Mouse (Mus musculus) kidney, embryonic 14.5 days (tissue): ENCODE measurements around the gene Chn2. TPM values are rescaled to one million over a fixed set of nuclear protein-coding genes. Genes with fewer than 3 reads are reported as not detected.

Source experiments
- ATAC-seq: fragments of 200-750 bp; cut with Nextera tagmentation; 2 replicates; pipeline ENCODE4 v1.8.0; 2017; ENCODE audit warnings: moderate number of reproducible peaks, mild to moderate bottlenecking, moderate TSS enrichment, moderate library complexity; ENCODE audit not compliant: low FRiP score, low TSS enrichment
- H3K27ac ChIP-seq: fragments of 300-500 bp; sonication (generic); 2 replicates; pipeline ENCODE4 v1.5.1; 2014; ENCODE audit warnings: low read depth, mild to moderate bottlenecking, low read length, moderate library complexity, mixed read lengths
- H3K27me3 ChIP-seq: fragments of 300-500 bp; sonication (generic); 2 replicates; pipeline ENCODE4 v1.6.1; 2014; ENCODE audit warnings: mild to moderate bottlenecking, low read length; ENCODE audit not compliant: control insufficient read depth, insufficient read depth
- H3K36me3 ChIP-seq: fragments of 300-500 bp; sonication (generic); 2 replicates; pipeline ENCODE4 v1.6.1; 2014; ENCODE audit warnings: low read length, mixed read lengths; ENCODE audit not compliant: control insufficient read depth, insufficient read depth
- H3K4me1 ChIP-seq: fragments of 300-500 bp; sonication (generic); 2 replicates; pipeline ENCODE4 v1.6.1; 2014; ENCODE audit warnings: low read length, mixed read lengths; ENCODE audit not compliant: control insufficient read depth, insufficient read depth
- H3K4me2 ChIP-seq: fragments of 300-500 bp; sonication (generic); replicated peaks from 2 replicates; pipeline ENCODE4 v1.6.1; 2014; ENCODE audit warnings: low read depth, mild to moderate bottlenecking, low read length
- H3K4me3 ChIP-seq: fragments of 300-500 bp; sonication (generic); 2 replicates; pipeline ENCODE4 v1.5.1; 2014; ENCODE audit warnings: mild to moderate bottlenecking, low read length
- H3K9ac ChIP-seq: fragments of 300-500 bp; sonication (generic); 2 replicates; pipeline ENCODE4 v1.6.1; 2014; ENCODE audit warnings: low read depth, mild to moderate bottlenecking, low read length, moderate library complexity
- H3K9me3 ChIP-seq: fragments of 300-500 bp; sonication (generic); 2 replicates; pipeline ENCODE4 v1.6.1; 2016; ENCODE audit warnings: low read length; ENCODE audit not compliant: control insufficient read depth
- WGBS: fragments of 180-500 bp; shearing (Covaris S2); extraction: QIAGEN DNeasy Blood & Tissue Kit; methylation state at CpG from one replicate; pipeline ENCODE4 v1.1.7; 2014; 5-methylcytosine and 5-hydroxymethylcytosine counted together
- polyA plus RNA-seq: library from polyadenylated mRNA; unstranded; fragments of >200 nt; fragmentation: Nextera tagmentation; extraction: Ambion mirVana; gene quantifications from 2 replicates; pipeline ENCODE4 v1.2.1, GENCODE M21; 2014

The Chn2 gene
- polyA plus RNA-seq, 1 experiment from 2014 or later, result 17.3 TPM

DNA sequence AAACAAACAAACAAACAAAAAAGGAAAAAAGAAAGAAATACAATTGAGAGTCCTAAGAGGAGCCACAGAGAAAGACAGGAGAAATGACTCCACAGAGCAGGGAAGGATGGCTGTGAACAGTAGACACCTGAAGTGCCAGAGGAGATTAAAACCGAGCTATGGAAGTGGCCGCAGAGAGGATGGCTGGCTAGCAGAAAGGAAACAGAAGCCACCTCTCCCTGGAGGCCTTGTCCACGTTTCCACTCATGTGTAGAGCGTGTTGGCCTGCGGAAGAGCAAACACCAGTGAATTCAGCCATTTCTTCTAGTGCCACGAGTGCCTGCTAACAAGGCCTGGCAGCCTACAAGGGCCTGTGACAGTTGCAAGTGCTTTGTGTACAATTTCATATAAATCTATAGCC is 75.1 kb downstream of the Chn2 start:
- 90% methylated on average over 6 of the region's 6 CpGs for WGBS
- Histone ChIP-seq H3K27me3 (no peaks in the 10 kb centered on the region), H3K9ac (no peak overlapping the region), H3K4me3 (no peak overlapping the region), H3K27ac (no peak overlapping the region), H3K9me3 (no peaks in the 10 kb centered on the region), H3K36me3 (no peaks in the 10 kb centered on the region), H3K4me1 (0 out of 2 replicates have a peak, but pooled peaks cover 5% of the 10 kb centered on the region), H3K4me2 (no peak overlapping the region)
- no peak for ATAC-seq

- no peak overlapping the region for H3K4me2 ChIP-seq
- no peak overlapping the region for H3K9ac ChIP-seq
- no peaks in the 10 kb centered on the region for H3K36me3 ChIP-seq
- 90% methylated on average over 9 of the region's 9 CpGs for WGBS
- no peaks in the 10 kb centered on the region for H3K27me3 ChIP-seq
- H3K9me3 ChIP-seq, result no peaks in the 10 kb centered on the region
- no peak overlapping the region for H3K4me3 ChIP-seq
- H3K27ac ChIP-seq, result no peak overlapping the region
- H3K4me1 ChIP-seq, result 0 out of 2 replicates have a peak, but pooled peaks cover 5% of the 10 kb centered on the region
- no peak for ATAC-seq
These were observed 76.9 kb downstream of the Chn2 start for GRCm38 (mm10) chr6:54116299-54116698.

DNA sequence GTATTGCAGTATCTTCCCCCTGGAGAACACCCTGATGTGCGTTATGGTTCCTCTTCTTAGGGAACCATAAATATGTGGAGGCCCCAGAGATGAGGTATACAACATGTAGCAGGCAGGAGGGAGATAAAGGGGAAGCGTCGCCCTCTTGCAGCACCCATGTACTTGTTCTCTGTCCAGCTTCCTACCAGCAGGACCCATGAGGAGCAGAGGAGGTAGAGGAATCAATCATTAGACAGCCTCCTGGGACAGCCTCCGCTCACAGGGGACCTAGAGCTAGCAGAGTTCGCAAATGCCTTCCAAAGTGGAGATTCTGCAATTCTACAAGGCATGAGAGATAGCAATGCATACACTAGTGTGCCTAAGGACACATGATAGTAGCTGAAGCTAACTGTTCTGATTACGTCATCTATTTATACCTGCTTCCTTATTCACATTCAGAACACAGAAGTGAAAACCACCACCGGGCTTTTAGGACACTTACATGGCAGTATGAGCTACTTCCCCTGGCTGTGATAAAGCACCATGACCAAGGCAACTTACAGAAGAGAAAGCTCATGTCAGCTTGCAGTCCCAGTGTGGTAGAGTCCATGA is 77.7 kb downstream of the Chn2 start:
- no peaks in the 10 kb centered on the region for H3K27me3 ChIP-seq
- no peaks in the 10 kb centered on the region for H3K9me3 ChIP-seq
- H3K27ac ChIP-seq, result no peak overlapping the region
- H3K4me2 ChIP-seq, result no peak overlapping the region
- WGBS, result 88% methylated on average over 7 of the region's 7 CpGs
- H3K4me3 ChIP-seq, result no peak overlapping the region
- ATAC-seq, result no peak
- no peaks in the 10 kb centered on the region for H3K36me3 ChIP-seq
- H3K9ac ChIP-seq, result no peak overlapping the region
- H3K4me1 ChIP-seq, result 0 out of 2 replicates have a peak, but pooled peaks cover 5% of the 10 kb centered on the region

DNA sequence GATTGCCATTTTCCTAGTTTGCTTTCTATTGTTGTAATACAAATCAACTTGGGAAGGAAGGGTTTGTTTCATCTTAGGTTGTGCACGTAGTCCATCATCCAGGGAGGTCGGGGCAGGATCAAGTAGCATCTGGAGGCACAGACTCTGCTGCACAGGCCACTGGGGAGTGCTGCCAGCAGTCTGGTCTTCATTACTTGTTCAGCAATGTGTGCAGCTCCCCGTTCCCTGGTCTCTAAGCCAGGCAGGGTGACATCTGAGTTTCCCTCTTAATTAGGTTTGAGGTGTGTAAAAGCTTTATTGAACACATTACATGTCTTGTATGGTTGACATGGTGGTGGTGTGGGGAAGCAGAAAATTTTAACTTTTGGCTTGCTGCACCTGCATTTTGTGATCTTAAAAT is 79.0 kb downstream of the Chn2 start:
- H3K9ac ChIP-seq, result no peak overlapping the region
- ATAC-seq, result no peak
- H3K4me3 ChIP-seq, result no peak overlapping the region
- no peaks in the 10 kb centered on the region for H3K27me3 ChIP-seq
- no peaks in the 10 kb centered on the region for H3K36me3 ChIP-seq
- H3K4me2 ChIP-seq, result no peak overlapping the region
- no peak overlapping the region for H3K27ac ChIP-seq
- no peaks in the 10 kb centered on the region for H3K4me1 ChIP-seq
- 66% methylated on average over 3 of the region's 3 CpGs for WGBS
- no peaks in the 10 kb centered on the region for H3K9me3 ChIP-seq

- WGBS, result 85% methylated on average over 4 of the region's 4 CpGs
- no peaks in the 10 kb centered on the region for H3K9me3 ChIP-seq
- H3K27ac ChIP-seq, result no peak overlapping the region
- no peak overlapping the region for H3K4me3 ChIP-seq
- H3K36me3 ChIP-seq, result no peaks in the 10 kb centered on the region
- H3K9ac ChIP-seq, result no peak overlapping the region
- no peaks in the 10 kb centered on the region for H3K27me3 ChIP-seq
- ATAC-seq, result no peak
- no peaks in the 10 kb centered on the region for H3K4me1 ChIP-seq
- H3K4me2 ChIP-seq, result no peak overlapping the region
These were observed 79.5 kb downstream of the Chn2 start for GRCm38 (mm10) chr6:54118897-54119296.

DNA sequence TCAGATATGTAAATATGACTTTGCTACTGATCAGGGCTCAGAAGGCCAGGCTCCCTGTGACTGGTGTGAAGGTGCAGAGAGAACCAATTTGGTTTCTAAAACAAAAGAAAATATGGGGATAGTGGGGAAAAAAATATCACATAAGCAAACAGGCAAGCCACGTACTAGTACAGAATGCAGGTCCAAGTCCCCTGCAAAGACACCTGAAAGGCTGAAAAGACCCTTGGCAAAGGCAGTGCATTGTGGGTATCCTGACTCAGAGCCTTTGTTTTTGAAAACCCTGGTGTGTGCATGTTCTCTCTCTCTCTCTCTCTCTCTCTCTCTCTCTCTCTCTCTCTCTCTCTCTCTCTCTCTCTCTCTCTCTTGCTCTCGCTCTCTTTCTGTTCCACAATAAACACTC is 80.1 kb downstream of the Chn2 start:
- WGBS, result 91% methylated on average over 2 of the region's 2 CpGs
- Histone ChIP-seq H3K9ac (no peak overlapping the region), H3K27ac (no peak overlapping the region), H3K36me3 (no peaks in the 10 kb centered on the region), H3K4me2 (no peak overlapping the region), H3K4me1 (no peaks in the 10 kb centered on the region), H3K27me3 (no peaks in the 10 kb centered on the region), H3K9me3 (no peaks in the 10 kb centered on the region), H3K4me3 (no peak overlapping the region)
- ATAC-seq, result no peak

GRCm38 (mm10) chr6:54119885-54120666 is 80.7 kb downstream of the Chn2 start:
- H3K36me3 ChIP-seq, result no peaks in the 10 kb centered on the region
- no peak overlapping the region for H3K27ac ChIP-seq
- WGBS, result 42% methylated on average over 13 of the region's 13 CpGs
- no peak for ATAC-seq
- H3K27me3 ChIP-seq, result no peaks in the 10 kb centered on the region
- H3K4me1 ChIP-seq, result no peaks in the 10 kb centered on the region
- no peak overlapping the region for H3K4me3 ChIP-seq
- no peaks in the 10 kb centered on the region for H3K9me3 ChIP-seq
- no peak overlapping the region for H3K9ac ChIP-seq
- no peak overlapping the region for H3K4me2 ChIP-seq

DNA sequence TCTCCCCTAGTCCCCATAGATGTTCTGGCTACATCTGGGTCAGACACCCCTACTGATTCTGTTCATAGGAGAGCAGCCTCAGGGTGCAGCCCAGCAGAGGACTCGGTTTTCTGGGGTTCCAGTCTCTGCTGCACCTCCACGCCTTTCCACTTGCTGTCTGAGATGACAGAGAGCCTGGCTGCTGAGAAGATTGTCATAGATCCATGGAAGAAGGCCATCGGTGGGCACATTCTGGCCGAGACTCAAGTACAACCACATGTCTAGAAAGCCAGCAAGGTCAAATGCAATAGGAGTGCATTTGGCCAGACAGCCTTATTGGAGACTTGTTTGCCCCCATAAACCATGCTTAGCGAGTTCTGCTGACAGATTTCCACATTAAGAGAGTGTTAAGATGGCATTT is 81.5 kb downstream of the Chn2 start:
- Histone ChIP-seq H3K9ac (no peak overlapping the region), H3K27ac (no peak overlapping the region), H3K4me2 (no peak overlapping the region), H3K4me1 (no peaks in the 10 kb centered on the region), H3K4me3 (no peak overlapping the region), H3K9me3 (no peaks in the 10 kb centered on the region), H3K36me3 (no peaks in the 10 kb centered on the region), H3K27me3 (no peaks in the 10 kb centered on the region)
- WGBS, result 78% methylated on average over 5 of the region's 5 CpGs
- no peak for ATAC-seq

DNA sequence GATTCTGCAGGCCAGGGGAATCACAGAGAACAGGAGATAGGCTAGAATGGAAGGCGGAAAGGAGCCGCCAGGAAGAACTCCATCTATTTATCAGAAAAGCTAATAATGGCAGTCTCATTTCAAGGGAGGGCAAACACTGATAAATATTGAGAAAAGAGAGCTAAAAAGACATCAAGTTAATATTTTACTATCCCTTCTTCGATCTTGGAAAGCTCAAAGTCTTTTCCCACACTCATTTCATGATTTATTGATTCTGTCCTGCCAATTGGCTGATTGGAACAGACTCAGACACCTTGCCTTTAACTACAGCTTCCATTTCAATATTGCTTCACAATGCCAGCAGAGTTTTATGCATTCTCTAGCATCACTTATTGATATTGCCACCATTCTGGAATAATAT is 85.2 kb downstream of the Chn2 start:
- H3K9ac ChIP-seq, result no peak overlapping the region
- H3K9me3 ChIP-seq, result no peaks in the 10 kb centered on the region
- H3K4me1 ChIP-seq, result no peaks in the 10 kb centered on the region
- H3K27me3 ChIP-seq, result no peaks in the 10 kb centered on the region
- no peak overlapping the region for H3K4me3 ChIP-seq
- ATAC-seq, result no peak
- WGBS, result 81% methylated on average over 3 of the region's 3 CpGs
- no peak overlapping the region for H3K4me2 ChIP-seq
- no peaks in the 10 kb centered on the region for H3K36me3 ChIP-seq
- no peak overlapping the region for H3K27ac ChIP-seq
